ENCODE assay signal across 8 mouse cellular contexts in genomic region chr16:62646113-62646512, GRCm38 (mm10).
DNase-seq lines count a peak whose midpoint lies in the region; TF ChIP-seq lines count a peak whose summit lies in the region.

No protein-coding gene starts in this region.

- H3K4me1 ChIP-seq in bone marrow macrophage, adult 2 months (ENCODE audit: control insufficient read depth, insufficient read depth, low read length), result peaks cover 13% of the 10 kb centered on the region

- DNase-seq in kidney, adult 9 months, result peak; percentile 38
- no peak for DNase-seq in kidney, adult 8-10 months
- DNase-seq in ES-CJ7 (ENCODE audit: low read depth, low spot score), result peak; percentile 48
- peak; percentile 16 for DNase-seq in kidney, postnatal 14 days
- DNase-seq in testis, postnatal 10 days (ENCODE audit: low spot score), result no peak
- DNase-seq in thymus, postnatal 36 days, result no peak
- no peak for DNase-seq in adrenal gland, postnatal 10 days

- no peak overlapping the region for H3K4me3 ChIP-seq in bone marrow macrophage, adult 2 months (ENCODE audit: insufficient read depth, low read length)

- TF ChIP-seq CTCF in bone marrow macrophage, adult 2 months (IDR thresholded peaks at IDR 0.05; ENCODE audit: low read depth, low read length), result peak; percentile 19; the same call in 1 of the 2 replicates

- no peak for TF ChIP-seq POLR2A in bone marrow macrophage, adult 2 months (IDR thresholded peaks at IDR 0.05; ENCODE audit: borderline replicate concordance, low read depth, low read length)

- H3K27ac ChIP-seq in bone marrow macrophage, adult 2 months (ENCODE audit: insufficient read depth, low read depth, low read length), result no peak overlapping the region

Comparison
In these comparisons a context has a peak if more than half of its experiments do, and no peak if none do; other contexts are left out.
1. DNase-seq: peak in kidney, adult 9 months (single experiment), ES-CJ7 (single experiment) and kidney, postnatal 14 days (single experiment); none in kidney, adult 8-10 months (0 of 2), testis, postnatal 10 days (single experiment), thymus, postnatal 36 days (0 of 2) and adrenal gland, postnatal 10 days (single experiment).